Mouse (Mus musculus): ENCODE data around the gene Dnajc15. TPM values are rescaled to one million over a fixed set of nuclear protein-coding genes. Genes with fewer than 3 reads are reported as not detected.

Dnajc15 gene
- total RNA-seq, 1 experiment from 2014 or later, result 36.6 TPM

GRCm38 (mm10) chr14:77806345-77806744 lies 68.6 kb downstream of the Dnajc15 start:
- ATAC-seq (replicated peaks; ENCODE audit: low read depth, poor library complexity, severe bottlenecking), result peak; percentile 79

- ATAC-seq (replicated peaks; ENCODE audit: low read depth, poor library complexity, severe bottlenecking), result no peak
Observed at GRCm38 (mm10) chr14:77802268-77802630, 72.7 kb downstream of the Dnajc15 start.

GRCm38 (mm10) chr14:77801571-77802267 lies 73.2 kb downstream of the Dnajc15 start:
- ATAC-seq (replicated peaks; ENCODE audit: low read depth, poor library complexity, severe bottlenecking), result no peak

- no peak for ATAC-seq (replicated peaks; ENCODE audit: low read depth, poor library complexity, severe bottlenecking)
Observed at GRCm38 (mm10) chr14:77796506-77796905, 78.4 kb downstream of the Dnajc15 start.

- ATAC-seq (replicated peaks; ENCODE audit: low read depth, poor library complexity, severe bottlenecking), result peak; percentile 83
Observed at GRCm38 (mm10) chr14:77795240-77795639, 79.7 kb downstream of the Dnajc15 start.

GRCm38 (mm10) chr14:77794285-77794949 lies 80.5 kb downstream of the Dnajc15 start:
- ATAC-seq (replicated peaks; ENCODE audit: low read depth, poor library complexity, severe bottlenecking), result no peak

- ATAC-seq (replicated peaks; ENCODE audit: low read depth, poor library complexity, severe bottlenecking), result no peak
Observed at GRCm38 (mm10) chr14:77792998-77793397, 81.9 kb downstream of the Dnajc15 start.

GRCm38 (mm10) chr14:77783217-77783616 lies 91.7 kb downstream of the Dnajc15 start:
- 0 out of 2 replicates have a peak, but pooled peaks have one; percentile 52 for ATAC-seq (replicated peaks; ENCODE audit: low read depth, poor library complexity, severe bottlenecking)

- no peak for ATAC-seq (replicated peaks; ENCODE audit: low read depth, poor library complexity, severe bottlenecking)
Observed at GRCm38 (mm10) chr14:77777365-77777764, 97.6 kb downstream of the Dnajc15 start.

- no peak for ATAC-seq (replicated peaks; ENCODE audit: low read depth, poor library complexity, severe bottlenecking)
Observed at GRCm38 (mm10) chr14:77776005-77776531, 98.9 kb downstream of the Dnajc15 start.

- ATAC-seq (replicated peaks; ENCODE audit: low read depth, poor library complexity, severe bottlenecking), result no peak
Observed at GRCm38 (mm10) chr14:77773331-77773730, 101.6 kb downstream of the Dnajc15 start.

GRCm38 (mm10) chr14:77771626-77772025 lies 103.3 kb downstream of the Dnajc15 start:
- no peak for ATAC-seq (replicated peaks; ENCODE audit: low read depth, poor library complexity, severe bottlenecking)

Other genes with a start within 250 kb of the Dnajc15 start
- 63.5 and 64.7 TPM in 2 replicates for gene Epsti1, start 29.1 kb upstream of the Dnajc15 start, total RNA-seq (2017)
- gene Fam216b, start 213.9 kb upstream of the Dnajc15 start, total RNA-seq (2017), result not detected in 2 replicates